Mouse (Mus musculus): ENCODE measurements at regions not wholly inside any gene's neighbourhood (a gene's known extent, or its start where the extent isn't known, plus 50 kb on each side); places are given as distances from the start of the nearest gene placed in this dataset.

DNA sequence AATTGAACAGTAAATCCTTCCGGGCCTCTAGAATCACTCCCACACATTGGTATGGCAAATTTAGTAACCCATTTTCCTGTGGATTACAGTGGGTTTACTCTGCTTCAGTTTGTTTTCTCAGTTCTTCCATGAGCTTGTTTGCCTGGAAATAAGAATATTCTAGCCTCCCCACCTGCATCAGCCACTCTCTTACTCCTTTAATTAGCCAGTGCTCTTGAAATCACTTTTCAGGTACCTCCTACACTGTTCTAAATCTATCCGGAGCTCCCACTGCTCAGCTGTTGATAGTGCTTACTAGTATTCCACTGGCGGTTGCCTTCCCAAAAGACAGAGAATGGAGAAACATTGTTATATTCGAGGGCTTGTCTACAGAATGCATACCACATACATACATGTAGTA is 167.1 kb downstream of the Htr7 start:
- ATAC-seq (ENCODE audit: low read depth): no peak
- Histone ChIP-seq H3K4me3 (no peak overlapping the region), H3K4me1 (replicated peaks) (no peaks in the 10 kb centered on the region), H3K9me3 (no peaks in the 10 kb centered on the region), H3K36me3 (no peaks in the 10 kb centered on the region), H3K27ac (replicated peaks) (no peak overlapping the region), H3K27me3 (no peaks in the 10 kb centered on the region), H3K9ac (no peak overlapping the region), H3K4me2 (no peak overlapping the region)
- WGBS: 89% methylated on average over 4 of the region's 4 CpGs

DNA sequence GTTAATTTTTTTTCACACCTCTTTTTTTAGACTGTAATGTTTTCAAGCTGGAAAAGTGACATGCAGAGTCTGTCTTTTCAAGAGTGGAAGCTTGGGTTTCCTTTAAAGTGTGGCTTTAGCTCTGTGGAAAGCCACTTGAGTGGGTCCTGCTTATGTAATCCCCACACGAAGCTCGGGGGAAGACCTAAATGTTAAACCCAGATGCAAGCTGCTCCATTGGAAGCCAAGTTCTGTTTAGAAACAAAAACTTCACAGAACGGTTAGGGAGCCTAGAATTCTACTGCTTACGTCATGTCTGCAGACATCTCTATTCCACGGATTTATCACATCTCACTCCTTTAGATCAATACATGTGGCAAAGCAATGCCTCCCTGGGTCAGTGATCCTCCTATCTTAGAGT is 171.0 kb downstream of the Htr7 start:
- Histone ChIP-seq H3K27ac (replicated peaks) (no peak overlapping the region), H3K4me1 (replicated peaks) (no peaks in the 10 kb centered on the region), H3K4me2 (no peak overlapping the region), H3K4me3 (no peak overlapping the region), H3K9ac (no peak overlapping the region), H3K27me3 (no peaks in the 10 kb centered on the region), H3K9me3 (no peaks in the 10 kb centered on the region), H3K36me3 (no peaks in the 10 kb centered on the region)
- 85% methylated on average over 5 of the region's 5 CpGs for WGBS
- ATAC-seq (ENCODE audit: low read depth): no peak

DNA sequence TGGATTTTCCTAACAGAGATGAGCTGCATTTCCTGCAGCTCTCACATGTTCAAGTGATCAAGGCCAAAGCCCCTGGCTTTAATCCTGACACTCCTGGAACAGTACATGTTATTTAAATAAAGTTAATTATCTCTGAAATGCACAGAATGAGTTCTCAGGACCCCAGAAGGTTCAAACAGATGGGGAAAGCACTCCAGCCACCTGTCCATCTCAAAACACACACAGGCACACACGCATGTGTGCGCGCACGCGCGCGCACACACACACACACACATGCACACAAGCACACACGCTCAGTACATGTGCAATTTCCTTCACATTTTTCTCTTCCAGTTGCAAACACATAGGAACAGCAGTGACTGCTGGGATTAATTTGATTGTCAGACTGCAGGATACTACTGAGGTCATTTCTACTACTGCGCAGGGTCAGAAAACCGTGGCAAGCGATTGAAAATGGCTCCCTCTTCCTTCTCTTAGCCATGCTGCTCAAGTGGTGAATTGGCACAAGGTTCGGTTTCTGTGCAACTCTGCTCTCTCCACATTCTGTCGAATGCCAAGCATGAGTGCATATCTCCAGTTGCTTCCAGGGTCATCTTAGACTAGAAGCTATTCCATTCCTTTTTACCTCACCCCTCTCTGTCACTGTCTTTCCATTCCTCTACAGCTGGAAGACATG is 175.4 kb downstream of the Htr7 start:
- Histone ChIP-seq H3K36me3 (no peaks in the 10 kb centered on the region), H3K4me1 (replicated peaks) (no peaks in the 10 kb centered on the region), H3K9me3 (no peaks in the 10 kb centered on the region), H3K4me2 (no peak overlapping the region), H3K27me3 (no peaks in the 10 kb centered on the region), H3K9ac (no peak overlapping the region), H3K27ac (replicated peaks) (no peak overlapping the region), H3K4me3 (no peak overlapping the region)
- no peak for ATAC-seq (ENCODE audit: low read depth)
- whole genome bisulfite sequencing: 91% methylated on average over 13 of the region's 13 CpGs

DNA sequence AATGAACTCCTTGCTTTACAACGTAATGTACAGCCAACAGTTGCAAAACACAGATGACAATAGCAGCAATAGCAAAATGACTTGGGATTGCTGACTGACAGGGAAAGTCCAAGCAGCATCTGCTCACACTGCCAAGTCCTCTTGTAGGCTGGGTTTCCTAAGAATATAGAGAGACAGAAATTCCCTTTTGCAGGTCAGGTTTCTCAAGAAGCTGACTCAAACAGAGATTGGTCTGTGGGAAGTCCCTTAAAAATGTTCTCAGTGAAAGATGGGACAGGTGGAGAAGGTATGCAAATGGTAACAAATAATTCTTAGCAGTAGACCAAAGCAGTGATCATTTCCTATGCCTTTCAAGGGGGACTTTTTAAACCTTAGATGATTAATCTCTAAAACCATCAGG is 181.8 kb downstream of the Htr7 start:
- no peak overlapping the region for H3K9ac ChIP-seq
- 88% methylated on average over 1 of the region's 1 CpGs for WGBS
- no peak overlapping the region for H3K4me3 ChIP-seq

GRCm38 (mm10) chr19:35870720-35871119 is 186.6 kb downstream of the Htr7 start:
- Histone ChIP-seq H3K4me1 (replicated peaks) (no peaks in the 10 kb centered on the region), H3K4me2 (no peak overlapping the region), H3K36me3 (no peaks in the 10 kb centered on the region), H3K9me3 (no peaks in the 10 kb centered on the region), H3K9ac (no peak overlapping the region), H3K27me3 (no peaks in the 10 kb centered on the region), H3K4me3 (no peak overlapping the region), H3K27ac (replicated peaks) (no peak overlapping the region)
- no peak for ATAC-seq (ENCODE audit: low read depth)
- 79% methylated on average over 4 of the region's 4 CpGs for WGBS

More for the DNA sequence above, 181.8 kb downstream of the Htr7 start:
- Histone ChIP-seq H3K36me3 (no peaks in the 10 kb centered on the region), H3K9me3 (no peaks in the 10 kb centered on the region), H3K27ac (replicated peaks) (no peak overlapping the region), H3K4me1 (replicated peaks) (no peaks in the 10 kb centered on the region), H3K27me3 (no peaks in the 10 kb centered on the region), H3K4me2 (no peak overlapping the region)
- ATAC-seq (ENCODE audit: low read depth): no peak

DNA sequence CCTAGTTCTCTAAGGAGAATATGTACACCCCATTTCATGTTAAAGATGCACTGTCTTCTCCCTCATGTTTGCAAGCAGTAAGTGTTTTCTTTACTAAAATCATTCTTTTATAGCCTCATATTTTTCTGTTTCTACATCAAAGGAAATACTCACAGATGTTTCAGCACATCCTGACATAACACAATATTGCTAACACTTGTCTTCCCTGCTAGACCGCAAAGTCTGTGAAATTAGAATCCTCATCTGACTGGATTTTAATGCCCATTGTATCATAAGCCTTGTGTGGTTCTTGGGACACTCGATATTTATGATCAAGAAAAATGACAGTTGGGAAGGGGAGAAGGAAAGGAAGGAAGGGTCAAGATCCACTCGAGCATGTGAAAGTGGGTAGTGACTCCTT is 188.8 kb downstream of the Htr7 start:
- ATAC-seq (ENCODE audit: low read depth): no peak
- H3K9me3 ChIP-seq: no peaks in the 10 kb centered on the region
- no peak overlapping the region for H3K4me2 ChIP-seq
- no peak overlapping the region for H3K27ac ChIP-seq (replicated peaks)
- no peaks in the 10 kb centered on the region for H3K4me1 ChIP-seq (replicated peaks)
- 93% methylated on average over 3 of the region's 3 CpGs for WGBS
- H3K36me3 ChIP-seq: no peaks in the 10 kb centered on the region
- no peak overlapping the region for H3K9ac ChIP-seq
- no peaks in the 10 kb centered on the region for H3K27me3 ChIP-seq
- no peak overlapping the region for H3K4me3 ChIP-seq

DNA sequence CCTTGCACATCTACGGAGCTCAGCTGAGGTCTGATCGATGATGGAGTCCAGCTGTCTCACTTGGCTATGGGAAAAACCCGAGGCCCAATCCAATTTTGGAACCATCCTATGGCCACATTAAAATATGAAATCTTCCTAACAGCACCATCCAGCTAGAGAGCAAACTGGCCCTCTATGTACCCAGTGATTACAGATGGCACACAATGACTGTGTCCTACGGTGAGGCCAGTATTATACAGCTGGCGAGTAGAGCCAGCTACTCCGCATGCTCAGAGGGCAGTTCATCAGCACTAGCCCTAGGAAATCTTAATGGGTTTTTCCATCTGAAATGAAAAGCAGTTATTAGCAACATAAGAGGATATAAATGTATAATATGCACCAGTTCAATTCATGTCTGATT is 194.3 kb downstream of the Htr7 start:
- Histone ChIP-seq H3K27me3 (no peaks in the 10 kb centered on the region), H3K27ac (replicated peaks) (no peak overlapping the region), H3K36me3 (no peaks in the 10 kb centered on the region), H3K4me1 (replicated peaks) (no peaks in the 10 kb centered on the region), H3K9ac (no peak overlapping the region), H3K9me3 (no peaks in the 10 kb centered on the region), H3K4me3 (no peak overlapping the region), H3K4me2 (no peak overlapping the region)
- 85% methylated on average over 6 of the region's 6 CpGs for WGBS
- ATAC-seq (ENCODE audit: low read depth): no peak

- no peaks in the 10 kb centered on the region for H3K36me3 ChIP-seq
- H3K9ac ChIP-seq: no peak overlapping the region
- no peaks in the 10 kb centered on the region for H3K9me3 ChIP-seq
- WGBS: 51% methylated on average over 4 of the region's 4 CpGs
- H3K4me1 ChIP-seq (replicated peaks): no peaks in the 10 kb centered on the region
- no peak overlapping the region for H3K4me3 ChIP-seq
- H3K27me3 ChIP-seq: no peaks in the 10 kb centered on the region
- H3K4me2 ChIP-seq: no peak overlapping the region
- no peak for ATAC-seq (ENCODE audit: low read depth)
- no peak overlapping the region for H3K27ac ChIP-seq (replicated peaks)
These were observed 195.9 kb downstream of the Htr7 start for GRCm38 (mm10) chr19:35861421-35861820.

GRCm38 (mm10) chr19:35832992-35833391 is 224.3 kb downstream of the Htr7 start:
- H3K4me2 ChIP-seq: no peak overlapping the region
- H3K4me3 ChIP-seq: no peak overlapping the region
- WGBS: 21% methylated on average over 4 of the region's 4 CpGs
- no peaks in the 10 kb centered on the region for H3K4me1 ChIP-seq (replicated peaks)
- no peak overlapping the region for H3K9ac ChIP-seq
- H3K27ac ChIP-seq (replicated peaks): no peak overlapping the region
- no peaks in the 10 kb centered on the region for H3K9me3 ChIP-seq
- ATAC-seq (ENCODE audit: low read depth): no peak
- no peaks in the 10 kb centered on the region for H3K36me3 ChIP-seq
- no peaks in the 10 kb centered on the region for H3K27me3 ChIP-seq

DNA sequence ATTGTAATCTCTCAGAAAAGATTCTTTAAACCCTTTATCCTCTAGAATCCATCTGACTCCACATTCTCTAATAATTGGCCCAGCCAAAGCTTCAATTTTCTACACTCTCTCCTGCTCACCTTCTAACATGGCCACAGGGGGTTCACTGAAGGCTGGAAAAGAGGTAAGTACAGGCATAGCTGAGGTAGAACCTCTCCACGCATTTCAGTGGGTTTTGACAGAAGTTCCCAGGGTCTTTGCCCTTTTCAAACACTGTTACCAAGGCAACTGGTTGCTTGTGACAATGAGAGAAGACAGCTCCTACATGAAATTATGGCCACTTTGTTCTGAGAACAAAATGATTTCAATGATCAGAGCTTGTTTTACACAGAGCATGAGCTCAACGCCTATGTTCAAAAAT is 231.2 kb downstream of the Htr7 start:
- Histone ChIP-seq H3K27me3 (no peaks in the 10 kb centered on the region), H3K4me1 (replicated peaks) (no peaks in the 10 kb centered on the region), H3K27ac (replicated peaks) (no peak overlapping the region), H3K4me2 (no peak overlapping the region), H3K36me3 (no peaks in the 10 kb centered on the region), H3K9ac (no peak overlapping the region), H3K9me3 (no peaks in the 10 kb centered on the region), H3K4me3 (no peak overlapping the region)
- ATAC-seq (ENCODE audit: low read depth): no peak
- 36% methylated on average over 2 of the region's 2 CpGs for WGBS

GRCm38 (mm10) chr19:35819626-35820025 is 237.7 kb downstream of the Htr7 start:
- Histone ChIP-seq H3K27me3 (no peaks in the 10 kb centered on the region), H3K4me2 (no peak overlapping the region), H3K9me3 (no peaks in the 10 kb centered on the region), H3K4me3 (no peak overlapping the region), H3K9ac (no peak overlapping the region), H3K27ac (replicated peaks) (no peak overlapping the region), H3K36me3 (no peaks in the 10 kb centered on the region), H3K4me1 (replicated peaks) (no peaks in the 10 kb centered on the region)
- WGBS: 85% methylated on average over 1 of the region's 1 CpGs
- no peak for ATAC-seq (ENCODE audit: low read depth)

- no peaks in the 10 kb centered on the region for H3K4me1 ChIP-seq (replicated peaks)
- no peak overlapping the region for H3K4me3 ChIP-seq
- no peak overlapping the region for H3K4me2 ChIP-seq
- H3K27ac ChIP-seq (replicated peaks): no peak overlapping the region
- no peak for ATAC-seq (ENCODE audit: low read depth)
- 83% methylated on average over 3 of the region's 3 CpGs for WGBS
- H3K9ac ChIP-seq: no peak overlapping the region
- no peaks in the 10 kb centered on the region for H3K36me3 ChIP-seq
- H3K27me3 ChIP-seq: no peaks in the 10 kb centered on the region
- no peaks in the 10 kb centered on the region for H3K9me3 ChIP-seq
These were observed 262.6 kb downstream of the Htr7 start for GRCm38 (mm10) chr19:35794661-35795060.

- WGBS: 74% methylated on average over 6 of the region's 6 CpGs
- ATAC-seq (ENCODE audit: low read depth): peak; percentile 89
These were observed 269.9 kb downstream of the Htr7 start for GRCm38 (mm10) chr19:35787246-35788021.

More at GRCm38 (mm10) chr19:35787246-35788021, 269.9 kb downstream of the Htr7 start:
- Histone ChIP-seq H3K4me2 (no peak overlapping the region), H3K9me3 (no peaks in the 10 kb centered on the region), H3K4me3 (no peak overlapping the region), H3K36me3 (no peaks in the 10 kb centered on the region), H3K4me1 (replicated peaks) (no peaks in the 10 kb centered on the region), H3K27me3 (no peaks in the 10 kb centered on the region), H3K27ac (replicated peaks) (peak overlapping the region; percentile 77), H3K9ac (no peak overlapping the region)
